Mouse (Mus musculus) kidney, embryonic 16.5 days (tissue): Measurements from ENCODE around the gene Proz. TPM values are rescaled to one million over a fixed set of nuclear protein-coding genes. Genes with fewer than 3 reads are reported as not detected.
"Not testable (repeated sequence)": the region's sequence is repeated elsewhere in the genome, so short reads cannot be mapped to it uniquely, and the experiment has no call there.

Experiments
- ATAC-seq: fragments of 200-750 bp; cut with Nextera tagmentation; 2 replicates; pipeline ENCODE4 v1.8.0; 2017; ENCODE audit warnings: moderate TSS enrichment; ENCODE audit not compliant: low FRiP score, low TSS enrichment
- H3K27ac ChIP-seq: fragments of 300-500 bp; sonication (generic); 2 replicates; pipeline ENCODE4 v1.5.1; 2014; ENCODE audit warnings: low read length
- H3K27me3 ChIP-seq: fragments of 300-500 bp; sonication (generic); 2 replicates; pipeline ENCODE4 v1.6.1; 2014; ENCODE audit warnings: low read length, control low read depth, mixed read lengths; ENCODE audit not compliant: insufficient read depth
- H3K36me3 ChIP-seq: fragments of 300-500 bp; sonication (generic); 2 replicates; pipeline ENCODE4 v1.6.1; 2014; ENCODE audit warnings: low read length, control low read depth, mixed read lengths; ENCODE audit not compliant: insufficient read depth
- H3K4me1 ChIP-seq: fragments of 300-500 bp; sonication (generic); 2 replicates; pipeline ENCODE4 v1.6.1; 2014; ENCODE audit warnings: low read length, control low read depth, mixed read lengths; ENCODE audit not compliant: insufficient read depth
- H3K4me2 ChIP-seq: fragments of 300-500 bp; sonication (generic); replicated peaks from 2 replicates; pipeline ENCODE4 v1.6.1; 2014; ENCODE audit warnings: low read depth, low read length
- H3K4me3 ChIP-seq: fragments of 300-500 bp; sonication (generic); 2 replicates; pipeline ENCODE4 v1.5.1; 2014; ENCODE audit warnings: mild to moderate bottlenecking, low read length
- H3K9ac ChIP-seq: fragments of 300-500 bp; sonication (generic); replicated peaks from 2 replicates; pipeline ENCODE4 v1.6.1; 2014; ENCODE audit warnings: low read length
- H3K9me3 ChIP-seq: fragments of 300-500 bp; sonication (generic); 2 replicates; pipeline ENCODE4 v1.6.1; 2016; ENCODE audit warnings: low read length, control low read depth
- WGBS: fragments of 180-500 bp; shearing (Covaris S2); extraction: QIAGEN DNeasy Blood & Tissue Kit; methylation state at CpG from one replicate; pipeline ENCODE4 v1.1.7; 2014; 5-methylcytosine and 5-hydroxymethylcytosine counted together
- polyA plus RNA-seq: library from polyadenylated mRNA; unstranded; fragments of >200 nt; fragmentation: Nextera tagmentation; extraction: Ambion mirVana; gene quantifications from 2 replicates; pipeline ENCODE4 v1.2.1, GENCODE M21; 2015

Proz gene
- polyA plus RNA-seq, 1 experiment from 2014 or later: 1.8 TPM

GRCm38 (mm10) chr8:13041459-13041858 lies 19.3 kb upstream of the Proz start:
- H3K9me3 ChIP-seq: no peaks in the 10 kb centered on the region
- H3K4me2 ChIP-seq: no peak overlapping the region
- H3K27me3 ChIP-seq: no peaks in the 10 kb centered on the region
- H3K9ac ChIP-seq: no peak overlapping the region
- 86% methylated on average over 4 of the region's 4 CpGs for WGBS
- H3K36me3 ChIP-seq: no peaks in the 10 kb centered on the region
- no peak overlapping the region for H3K27ac ChIP-seq
- peaks cover 6% of the 10 kb centered on the region; the same call in 1 of the 2 replicates for H3K4me1 ChIP-seq
- H3K4me3 ChIP-seq: no peak overlapping the region
- no peak for ATAC-seq

GRCm38 (mm10) chr8:13047652-13048051 lies 13.1 kb upstream of the Proz start:
- WGBS: 62% methylated on average over 5 of the region's 5 CpGs
- Histone ChIP-seq H3K4me2 (no peak overlapping the region), H3K4me3 (no peak overlapping the region), H3K4me1 (no peaks in the 10 kb centered on the region), H3K9ac (no peak overlapping the region), H3K9me3 (no peaks in the 10 kb centered on the region), H3K27ac (no peak overlapping the region), H3K36me3 (no peaks in the 10 kb centered on the region), H3K27me3 (no peaks in the 10 kb centered on the region)
- no peak for ATAC-seq

DNA sequence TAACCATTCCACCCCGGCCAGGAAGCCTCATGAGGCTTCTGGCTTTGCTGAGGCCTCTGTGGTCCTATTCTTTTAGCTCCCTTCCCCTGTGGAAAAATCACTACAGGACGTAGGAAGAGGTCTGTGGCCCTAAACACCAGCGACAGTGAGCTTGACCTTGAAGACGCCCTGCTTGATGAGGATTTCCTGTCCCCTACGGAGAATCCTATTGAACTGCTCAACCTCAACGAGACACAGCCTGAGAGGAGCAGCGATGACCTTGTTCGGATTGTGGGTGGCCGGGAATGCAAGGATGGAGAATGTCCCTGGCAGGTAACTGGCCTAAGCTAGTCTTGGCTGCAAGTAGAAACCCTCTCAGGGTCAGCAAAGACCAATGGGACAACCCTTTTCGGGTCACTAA lies 10.2 kb upstream of the Proz start:
- Histone ChIP-seq H3K27ac (no peak overlapping the region), H3K36me3 (no peaks in the 10 kb centered on the region), H3K9ac (no peak overlapping the region), H3K4me3 (no peak overlapping the region), H3K4me1 (no peaks in the 10 kb centered on the region), H3K27me3 (no peaks in the 10 kb centered on the region), H3K9me3 (no peaks in the 10 kb centered on the region), H3K4me2 (no peak overlapping the region)
- no peak for ATAC-seq
- 80% methylated on average over 10 of the region's 10 CpGs for WGBS

DNA sequence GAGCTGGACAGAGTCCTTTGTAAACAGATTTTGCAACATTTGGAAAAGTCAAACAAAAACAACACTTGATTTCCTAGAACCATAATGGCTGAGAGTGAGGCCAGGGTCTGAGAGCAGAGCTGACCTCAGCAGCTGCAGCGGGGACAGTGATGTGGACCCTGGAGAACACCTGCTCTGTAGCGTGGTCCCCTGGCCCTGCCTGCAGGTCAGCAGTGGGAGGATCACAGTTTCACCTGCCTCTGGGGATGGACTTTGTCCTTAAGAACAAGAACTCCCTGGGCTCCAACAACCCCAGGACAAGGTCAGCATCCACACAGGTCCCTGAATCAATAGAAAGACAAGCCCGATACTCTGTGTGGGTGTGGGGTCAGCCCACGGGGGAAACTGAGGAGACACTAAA lies 3.4 kb upstream of the Proz start:
- Histone ChIP-seq H3K9ac (no peak overlapping the region), H3K27me3 (no peaks in the 10 kb centered on the region), H3K4me1 (no peaks in the 10 kb centered on the region), H3K27ac (no peak overlapping the region), H3K36me3 (no peaks in the 10 kb centered on the region), H3K9me3 (no peaks in the 10 kb centered on the region), H3K4me2 (no peak overlapping the region), H3K4me3 (no peak overlapping the region)
- WGBS: 69% methylated on average over 4 of the region's 4 CpGs
- ATAC-seq: no peak

GRCm38 (mm10) chr8:13063112-13063511 lies 2.4 kb downstream of the Proz start:
- no peak for ATAC-seq
- WGBS: 70% methylated on average over 16 of the region's 16 CpGs
- H3K4me2 ChIP-seq: no peak overlapping the region
- no peak overlapping the region for H3K4me3 ChIP-seq
- no peak overlapping the region for H3K9ac ChIP-seq
- H3K27me3 ChIP-seq: no peaks in the 10 kb centered on the region
- no peaks in the 10 kb centered on the region for H3K4me1 ChIP-seq
- no peaks in the 10 kb centered on the region for H3K36me3 ChIP-seq
- H3K27ac ChIP-seq: no peak overlapping the region
- H3K9me3 ChIP-seq: no peaks in the 10 kb centered on the region

DNA sequence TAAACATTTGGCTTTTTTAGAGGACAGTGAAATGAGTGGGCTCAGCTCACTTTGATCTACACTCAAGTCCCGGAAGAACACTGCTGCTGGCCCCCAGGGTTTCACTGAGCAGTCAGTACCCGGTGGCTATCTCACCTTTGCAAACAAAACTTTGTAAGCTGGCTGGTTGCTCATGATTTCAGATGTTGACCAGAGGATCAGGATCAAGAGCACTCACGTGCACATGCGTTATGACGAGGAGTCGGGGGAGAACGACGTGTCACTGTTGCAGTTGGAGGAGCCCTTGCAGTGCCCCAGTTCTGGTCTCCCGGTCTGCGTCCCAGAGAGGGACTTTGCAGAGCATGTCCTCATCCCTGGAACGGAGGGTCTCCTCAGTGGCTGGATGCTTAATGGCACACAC lies 12.5 kb downstream of the Proz start:
- Histone ChIP-seq H3K27me3 (no peaks in the 10 kb centered on the region), H3K4me1 (no peaks in the 10 kb centered on the region), H3K27ac (no peak overlapping the region), H3K4me2 (no peak overlapping the region), H3K9ac (no peak overlapping the region), H3K36me3 (peaks cover 44% of the 10 kb centered on the region), H3K4me3 (no peak overlapping the region), H3K9me3 (no peaks in the 10 kb centered on the region)
- ATAC-seq: no peak
- 92% methylated on average over 11 of the region's 11 CpGs for WGBS

DNA sequence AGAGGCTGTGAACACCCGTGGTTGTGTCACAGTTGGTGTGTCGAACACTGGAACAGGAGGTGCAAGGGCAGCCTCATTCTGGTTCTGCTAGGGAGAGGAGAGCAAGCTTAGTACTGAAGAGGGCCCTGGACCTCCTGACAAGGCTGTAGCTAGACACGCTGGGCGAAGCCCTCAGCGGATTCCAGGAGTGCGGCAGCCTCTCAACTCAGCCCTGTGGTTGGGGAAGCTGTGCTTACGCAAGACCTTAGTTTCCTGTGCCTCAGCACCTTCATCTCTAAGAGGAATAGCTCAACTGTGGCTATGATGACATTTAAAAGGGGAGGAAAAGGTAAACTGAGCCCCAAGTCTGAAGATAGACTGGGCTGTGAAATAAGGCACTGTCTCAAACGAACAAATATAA lies 14.3 kb downstream of the Proz start:
- ATAC-seq: no peak
- Histone ChIP-seq H3K4me3 (no peak overlapping the region), H3K9me3 (no peaks in the 10 kb centered on the region), H3K27me3 (no peaks in the 10 kb centered on the region), H3K4me2 (no peak overlapping the region), H3K4me1 (no peaks in the 10 kb centered on the region), H3K27ac (no peak overlapping the region), H3K9ac (no peak overlapping the region), H3K36me3 (peaks cover 60% of the 10 kb centered on the region)
- WGBS: 94% methylated on average over 8 of the region's 8 CpGs

GRCm38 (mm10) chr8:13075579-13075978 lies 14.9 kb downstream of the Proz start:
- H3K4me1 ChIP-seq, H3K27me3 ChIP-seq, H3K9me3 ChIP-seq, H3K4me2 ChIP-seq, H3K27ac ChIP-seq, H3K4me3 ChIP-seq, ATAC-seq, H3K9ac ChIP-seq: not testable (repeated sequence)
- H3K36me3 ChIP-seq: peaks cover 65% of the 10 kb centered on the region
- whole genome bisulfite sequencing: 94% methylated on average over 1 of the region's 1 CpGs

GRCm38 (mm10) chr8:13077542-13077941 lies 16.8 kb downstream of the Proz start:
- H3K4me3 ChIP-seq: no peak overlapping the region
- no peak overlapping the region for H3K27ac ChIP-seq
- H3K27me3 ChIP-seq: no peaks in the 10 kb centered on the region
- WGBS: 81% methylated on average over 7 of the region's 7 CpGs
- H3K4me1 ChIP-seq: no peaks in the 10 kb centered on the region
- no peak overlapping the region for H3K9ac ChIP-seq
- no peaks in the 10 kb centered on the region for H3K9me3 ChIP-seq
- H3K36me3 ChIP-seq: peaks cover 81% of the 10 kb centered on the region
- no peak overlapping the region for H3K4me2 ChIP-seq
- no peak for ATAC-seq

DNA sequence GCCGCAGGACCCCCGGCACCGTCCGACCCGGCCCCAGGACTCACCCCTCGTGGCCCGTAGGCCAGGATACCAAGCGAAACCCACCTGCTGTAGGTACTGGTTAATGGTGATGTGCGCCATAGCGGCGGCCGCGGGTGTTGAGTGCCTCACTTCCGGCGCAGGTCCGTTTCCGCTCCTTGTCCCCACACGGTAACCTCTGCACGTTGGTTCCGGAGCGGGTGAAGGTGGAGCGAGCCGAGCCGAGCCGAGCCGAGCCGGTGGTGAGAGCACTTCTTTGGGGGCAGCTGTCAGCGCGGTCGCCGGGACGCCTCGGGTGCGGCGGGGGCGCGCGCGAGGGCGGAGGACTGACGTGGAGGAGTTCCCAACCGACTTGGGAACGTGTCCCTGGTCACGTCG lies 44.0 kb downstream of the Proz start:
- H3K4me1 ChIP-seq: peaks cover 30% of the 10 kb centered on the region
- WGBS: under 1% methylated on average over 39 of the region's 45 CpGs
- peak; percentile 82 for ATAC-seq

More for the DNA sequence above, 44.0 kb downstream of the Proz start:
- H3K4me3 ChIP-seq: peak overlapping the region; percentile 76
- peaks cover 6% of the 10 kb centered on the region for H3K36me3 ChIP-seq
- H3K4me2 ChIP-seq: peak overlapping the region; percentile 95
- H3K27me3 ChIP-seq: no peaks in the 10 kb centered on the region
- H3K9ac ChIP-seq: peak overlapping the region; percentile 97
- H3K27ac ChIP-seq: peak overlapping the region; percentile 92
- H3K9me3 ChIP-seq: no peaks in the 10 kb centered on the region
